Comparison of ENCODE assay signal across 7 mouse cellular contexts in genomic region chr11:107546667-107547301, GRCm38 (mm10). TPM values are rescaled to one million over a fixed set of nuclear protein-coding genes. Genes with fewer than 3 reads are reported as not detected.
DNase-seq lines count a peak whose midpoint lies in the region; ATAC-seq and TF ChIP-seq lines count a peak whose summit lies in the region.

No protein-coding gene starts in this region.

- H3K9ac ChIP-seq in heart, embryonic 11.5 days (ENCODE audit: low read depth, low read length): peak overlapping the region; percentile 88
- peak overlapping the region; percentile 89 for H3K9ac ChIP-seq in kidney, embryonic 14.5 days (ENCODE audit: low read depth, low read length)

- no peak for TF ChIP-seq CTCF in E14TG2a.4 (conservative IDR thresholded peaks at IDR 0.05; ENCODE audit: low read length)

- WGBS in heart, embryonic 11.5 days (ENCODE audit: insufficient replicate concordance): 1% methylated on average over 35 of the region's 37 CpGs
- WGBS in kidney, embryonic 14.5 days: under 1% methylated on average over 37 of the region's 37 CpGs

- no peaks in the 10 kb centered on the region for H3K9me3 ChIP-seq in E14TG2a.4 (ENCODE audit: low read length)
- H3K9me3 ChIP-seq in heart, embryonic 11.5 days (replicated peaks; ENCODE audit: control insufficient read depth, low read length): no peaks in the 10 kb centered on the region
- no peaks in the 10 kb centered on the region for H3K9me3 ChIP-seq in kidney, embryonic 14.5 days (ENCODE audit: control insufficient read depth, low read length)

- ATAC-seq in heart, embryonic 11.5 days (replicated peaks; ENCODE audit: insufficient number of reproducible peaks, low FRiP score, low TSS enrichment): peak; percentile 56; the same call in 1 of the 2 replicates
- ATAC-seq in kidney, embryonic 14.5 days (ENCODE audit: low FRiP score, low TSS enrichment): peak; percentile 65

- peaks cover 60% of the 10 kb centered on the region for H3K4me1 ChIP-seq in E14TG2a.4 (replicated peaks; ENCODE audit: low read depth, low read length)
- peaks cover 13% of the 10 kb centered on the region for H3K4me1 ChIP-seq in heart, embryonic 11.5 days (ENCODE audit: control insufficient read depth, insufficient read depth, low read length)
- peaks cover 11% of the 10 kb centered on the region; the same call in 1 of the 2 replicates for H3K4me1 ChIP-seq in kidney, embryonic 14.5 days (ENCODE audit: control insufficient read depth, insufficient read depth, low read length)

- no peaks in the 10 kb centered on the region for H3K27me3 ChIP-seq in E14TG2a.4 (ENCODE audit: insufficient read depth, low read length)
- H3K27me3 ChIP-seq in heart, embryonic 11.5 days (ENCODE audit: control insufficient read depth, insufficient read depth, low read length): no peaks in the 10 kb centered on the region
- no peaks in the 10 kb centered on the region for H3K27me3 ChIP-seq in kidney, embryonic 14.5 days (ENCODE audit: control insufficient read depth, insufficient read depth, low read length)

- H3K27ac ChIP-seq in heart, embryonic 11.5 days (ENCODE audit: low read depth, low read length): peak overlapping the region; percentile 60; the same call in 1 of the 2 replicates
- peak overlapping the region; percentile 79 for H3K27ac ChIP-seq in kidney, embryonic 14.5 days (ENCODE audit: low read depth, low read length)

- peak overlapping the region; percentile 97 for H3K4me3 ChIP-seq in E14TG2a.4 (replicated peaks; ENCODE audit: low read length)
- peak overlapping the region; percentile 96 for H3K4me3 ChIP-seq in heart, embryonic 11.5 days (ENCODE audit: low read depth, low read length)
- H3K4me3 ChIP-seq in kidney, embryonic 14.5 days (ENCODE audit: low read length): peak overlapping the region; percentile 96

- H3K4me2 ChIP-seq in heart, embryonic 11.5 days: peak overlapping the region; percentile 98
- H3K4me2 ChIP-seq in kidney, embryonic 14.5 days (replicated peaks; ENCODE audit: low read depth, low read length): peak overlapping the region; percentile 99

- H3K36me3 ChIP-seq in E14TG2a.4 (ENCODE audit: insufficient read depth, low read length): peaks cover 27% of the 10 kb centered on the region
- 0 out of 2 replicates have a peak, but pooled peaks cover 2% of the 10 kb centered on the region for H3K36me3 ChIP-seq in heart, embryonic 11.5 days (ENCODE audit: control insufficient read depth, insufficient read depth, low read length)
- H3K36me3 ChIP-seq in kidney, embryonic 14.5 days (ENCODE audit: control insufficient read depth, insufficient read depth, low read length): peaks cover 19% of the 10 kb centered on the region; the same call in 1 of the 2 replicates

- DNase-seq in B cell, adult 2 months: peak; percentile 34 to 44
- peak; percentile 43 for DNase-seq in cerebellum, adult 9-10 months
- DNase-seq in lung, postnatal 14 days: peak; percentile 38
- DNase-seq in spleen, postnatal 10 days (ENCODE audit: low spot score in 2 of 2): peak; percentile 22 to 36

RNA-seq across cellular contexts. Expression of gene Helz, which starts 0.9 kb away (rescaled TPM):
- 18.1 and 20.1 TPM in 2 replicates for polyA plus RNA-seq in heart, embryonic 11.5 days (2014; fragmentation: Nextera tagmentation; extraction: Ambion mirVana)
- polyA plus RNA-seq in kidney, embryonic 14.5 days (2014; fragmentation: Nextera tagmentation; extraction: Ambion mirVana): 19.0 and 29.8 TPM in 2 replicates

Comparison
In these comparisons a context has a peak if more than half of its experiments do, and no peak if none do; other contexts are left out.
1. Peak in every context shown above with its lines: DNase-seq, ATAC-seq, H3K4me3 ChIP-seq and H3K27ac ChIP-seq.